Mouse (Mus musculus) forebrain, postnatal 0 days (tissue): ENCODE results near the gene Tnc. TPM values are rescaled to one million over a fixed set of nuclear protein-coding genes. Genes with fewer than 3 reads are reported as not detected.
A peak's percentile ranks its signal among the peaks of the same experiment; 100 is the strongest.

Experiments
- ATAC-seq: fragments of 200-750 bp; cut with Nextera tagmentation; 2 replicates; pipeline ENCODE4 v1.8.0; 2017; ENCODE audit warnings: mild to moderate bottlenecking, moderate library complexity
- DNase-seq: peaks from one replicate; pipeline ENCODE4 v3.0.0-alpha.2; 2015
- H3K27ac ChIP-seq: fragments of 300-500 bp; sonication (generic); 2 replicates; pipeline ENCODE4 v1.5.1; 2014; ENCODE audit warnings: low read depth, mild to moderate bottlenecking, antibody characterized with exemption, low read length, moderate library complexity, mixed read lengths
- H3K27me3 ChIP-seq: fragments of 300-500 bp; sonication (generic); 2 replicates; pipeline ENCODE4 v1.6.1; 2014; ENCODE audit warnings: mild to moderate bottlenecking, low read length, mixed read lengths; ENCODE audit not compliant: insufficient read depth
- H3K36me3 ChIP-seq: fragments of 300-500 bp; sonication (generic); 2 replicates; pipeline ENCODE4 v1.6.1; 2014; ENCODE audit warnings: mild to moderate bottlenecking, moderate library complexity; ENCODE audit not compliant: insufficient read depth
- H3K4me1 ChIP-seq: fragments of 300-500 bp; sonication (generic); 2 replicates; pipeline ENCODE4 v1.6.1; 2014; ENCODE audit warnings: antibody characterized with exemption; ENCODE audit not compliant: insufficient read depth
- H3K4me2 ChIP-seq: fragments of 300-500 bp; sonication (generic); 2 replicates; pipeline ENCODE4 v1.6.1; 2014; ENCODE audit warnings: low read depth, mild to moderate bottlenecking, moderate library complexity
- H3K4me3 ChIP-seq: fragments of 300-500 bp; sonication (generic); 2 replicates; pipeline ENCODE4 v1.5.1; 2014; ENCODE audit warnings: low read depth, low read length, mixed read lengths
- H3K9ac ChIP-seq: fragments of 300-500 bp; sonication (generic); 2 replicates; pipeline ENCODE4 v1.6.1; 2014; ENCODE audit warnings: mild to moderate bottlenecking
- H3K9me3 ChIP-seq: fragments of 300-500 bp; sonication (generic); 2 replicates; pipeline ENCODE4 v1.6.1; 2016; ENCODE audit warnings: low read length
- CTCF ChIP-seq: sonication (generic); IDR thresholded peaks from 2 replicates; pipeline ENCODE4 v1.5.1; 2016; ENCODE audit warnings: antibody characterized with exemption, control low read depth, low read depth
- WGBS: fragments of 180-500 bp; shearing (Covaris S2); extraction: QIAGEN DNeasy Blood & Tissue Kit; methylation state at CpG from one replicate; pipeline ENCODE4 v1.1.7; 2014; 5-methylcytosine and 5-hydroxymethylcytosine counted together
- polyA plus RNA-seq: library from polyadenylated mRNA; unstranded; fragments of >200 nt; fragmentation: Nextera tagmentation; extraction: Ambion mirVana; gene quantifications from 2 replicates; pipeline ENCODE4 v1.2.1, GENCODE M21; 2015
- total RNA-seq: library from RNA; depleted of rRNA; stranded (reverse); fragments of >200 nt; gene quantifications from 2 replicates; pipeline ENCODE4 v1.2.3, GENCODE M21; 2014

The Tnc gene
- total and polyA plus RNA-seq, 2 experiments from 2014 or later, result 39.5 to 131 TPM

GRCm38 (mm10) chr4:64048177-64048576 is 1.4 kb upstream of the Tnc start:
- WGBS, result 65% methylated on average over 7 of the region's 7 CpGs
- ATAC-seq, result no peak
- Histone ChIP-seq H3K4me2 (no peak overlapping the region), H3K4me1 (0 out of 2 replicates have a peak, but pooled peaks cover 3% of the 10 kb centered on the region), H3K36me3 (no peaks in the 10 kb centered on the region), H3K27me3 (peaks cover 4% of the 10 kb centered on the region; the same call in 1 of the 2 replicates), H3K27ac (no peak overlapping the region), H3K9me3 (no peaks in the 10 kb centered on the region), H3K9ac (no peak overlapping the region), H3K4me3 (no peak overlapping the region)
- DNase-seq, result no peak
- no peak for TF ChIP-seq CTCF

- no peaks in the 10 kb centered on the region for H3K9me3 ChIP-seq
- ATAC-seq, result no peak
- TF ChIP-seq CTCF, result no peak
- no peak overlapping the region for H3K4me3 ChIP-seq
- 0 out of 2 replicates have a peak, but pooled peaks cover 3% of the 10 kb centered on the region for H3K4me1 ChIP-seq
- DNase-seq, result no peak
- H3K27me3 ChIP-seq, result peaks cover 4% of the 10 kb centered on the region; the same call in 1 of the 2 replicates
- no peak overlapping the region for H3K27ac ChIP-seq
- no peak overlapping the region for H3K9ac ChIP-seq
- H3K4me2 ChIP-seq, result peak overlapping the region; percentile 62; the same call in 1 of the 2 replicates
- H3K36me3 ChIP-seq, result no peaks in the 10 kb centered on the region
- 74% methylated on average over 4 of the region's 4 CpGs for WGBS
Measured at GRCm38 (mm10) chr4:64043893-64044292, 2.9 kb downstream of the Tnc start.

- 0 out of 2 replicates have a peak overlapping the region, but pooled peaks have one; percentile 5 for H3K4me2 ChIP-seq
- H3K9ac ChIP-seq, result no peak overlapping the region
- DNase-seq (peak; percentile 38), ATAC-seq (peak; percentile 13; the same call in 1 of the 2 replicates)
- H3K4me3 ChIP-seq, result no peak overlapping the region
- no peak overlapping the region for H3K27ac ChIP-seq
- TF ChIP-seq CTCF, result no peak
- 0 out of 2 replicates have a peak, but pooled peaks cover 3% of the 10 kb centered on the region for H3K4me1 ChIP-seq
- WGBS, result 57% methylated on average over 6 of the region's 6 CpGs
- H3K36me3 ChIP-seq, result no peaks in the 10 kb centered on the region
- H3K27me3 ChIP-seq, result peaks cover 4% of the 10 kb centered on the region; the same call in 1 of the 2 replicates
- H3K9me3 ChIP-seq, result no peaks in the 10 kb centered on the region
Measured at GRCm38 (mm10) chr4:64043371-64043770, 3.4 kb downstream of the Tnc start.

GRCm38 (mm10) chr4:64039091-64039490 is 7.7 kb downstream of the Tnc start:
- Histone ChIP-seq H3K27me3 (no peaks in the 10 kb centered on the region), H3K4me3 (no peak overlapping the region), H3K4me2 (no peak overlapping the region), H3K9ac (no peak overlapping the region), H3K9me3 (no peaks in the 10 kb centered on the region), H3K27ac (no peak overlapping the region), H3K36me3 (no peaks in the 10 kb centered on the region), H3K4me1 (no peaks in the 10 kb centered on the region)
- no peak for DNase-seq
- WGBS, result 75% methylated on average over 2 of the region's 2 CpGs
- TF ChIP-seq CTCF, result no peak
- ATAC-seq, result no peak

- no peaks in the 10 kb centered on the region for H3K27me3 ChIP-seq
- ATAC-seq (no peak), DNase-seq (no peak)
- no peak overlapping the region for H3K4me2 ChIP-seq
- no peak for TF ChIP-seq CTCF
- H3K4me3 ChIP-seq, result no peak overlapping the region
- WGBS, result 91% methylated on average over 2 of the region's 2 CpGs
- H3K27ac ChIP-seq, result no peak overlapping the region
- no peak overlapping the region for H3K9ac ChIP-seq
- no peaks in the 10 kb centered on the region for H3K9me3 ChIP-seq
- no peaks in the 10 kb centered on the region for H3K4me1 ChIP-seq
- no peaks in the 10 kb centered on the region for H3K36me3 ChIP-seq
Measured at GRCm38 (mm10) chr4:64037513-64037912, 9.3 kb downstream of the Tnc start.

GRCm38 (mm10) chr4:64034724-64035123 is 12.1 kb downstream of the Tnc start:
- no peak overlapping the region for H3K4me2 ChIP-seq
- DNase-seq, result no peak
- H3K9ac ChIP-seq, result no peak overlapping the region
- H3K4me3 ChIP-seq, result no peak overlapping the region
- H3K4me1 ChIP-seq, result no peaks in the 10 kb centered on the region
- no peak for TF ChIP-seq CTCF
- H3K9me3 ChIP-seq, result no peaks in the 10 kb centered on the region
- WGBS, result 85% methylated on average over 1 of the region's 1 CpGs
- H3K36me3 ChIP-seq, result no peaks in the 10 kb centered on the region
- ATAC-seq, result no peak
- H3K27me3 ChIP-seq, result no peaks in the 10 kb centered on the region
- no peak overlapping the region for H3K27ac ChIP-seq

- no peaks in the 10 kb centered on the region for H3K9me3 ChIP-seq
- no peak overlapping the region for H3K4me3 ChIP-seq
- no peak overlapping the region for H3K9ac ChIP-seq
- no peak for TF ChIP-seq CTCF
- DNase-seq (no peak), ATAC-seq (no peak)
- H3K27me3 ChIP-seq, result no peaks in the 10 kb centered on the region
- no peak overlapping the region for H3K4me2 ChIP-seq
- H3K27ac ChIP-seq, result no peak overlapping the region
- WGBS, result 39% methylated on average over 2 of the region's 2 CpGs
- H3K4me1 ChIP-seq, result no peaks in the 10 kb centered on the region
- H3K36me3 ChIP-seq, result no peaks in the 10 kb centered on the region
Measured at GRCm38 (mm10) chr4:64033191-64033590, 13.6 kb downstream of the Tnc start.
